In genomic region chr6:72345074-72345567, GRCm38 (mm10) we compare ENCODE assay signal across 7 mouse cellular contexts. TPM values are rescaled to one million over a fixed set of nuclear protein-coding genes. Genes with fewer than 3 reads are reported as not detected.
DNase-seq lines count a peak whose midpoint lies in the region; ATAC-seq and TF ChIP-seq lines count a peak whose summit lies in the region.

TSS of gene Usp39 (minus strand) at chr6:72345184.

- intact Hi-C loops in left cerebral cortex, postnatal 4 days (cut with DNase I): no loop called here

- H3K36me3 ChIP-seq in embryonic facial prominence, embryonic 10.5 days (replicated peaks): peaks cover 36% of the 10 kb centered on the region
- peaks cover 16% of the 10 kb centered on the region for H3K36me3 ChIP-seq in intestine, postnatal 0 days (ENCODE audit: control insufficient read depth, insufficient read depth)
- peaks cover 22% of the 10 kb centered on the region for H3K36me3 ChIP-seq in midbrain, embryonic 12.5 days
- H3K36me3 ChIP-seq in small intestine, adult 2 months (ENCODE audit: control insufficient read depth, insufficient read depth, low read length): peaks cover 15% of the 10 kb centered on the region

- peak; percentile 53; the same call in 1 of the 2 replicates for TF ChIP-seq POLR2A in small intestine, adult 2 months (IDR thresholded peaks at IDR 0.05; ENCODE audit: low read depth, low read length)

- peaks cover 64% of the 10 kb centered on the region for H3K4me1 ChIP-seq in embryonic facial prominence, embryonic 10.5 days
- H3K4me1 ChIP-seq in intestine, postnatal 0 days (replicated peaks; ENCODE audit: control insufficient read depth, insufficient read depth, low read length): no peaks in the 10 kb centered on the region; the same call in 1 of the 2 replicates
- peaks cover 35% of the 10 kb centered on the region for H3K4me1 ChIP-seq in midbrain, embryonic 12.5 days
- peaks cover 9% of the 10 kb centered on the region for H3K4me1 ChIP-seq in small intestine, adult 2 months (ENCODE audit: control insufficient read depth, insufficient read depth, insufficient read length, low read length)

- H3K4me3 ChIP-seq in embryonic facial prominence, embryonic 10.5 days: peak within 1 kb of the TSS; percentile 72
- peak within 1 kb of the TSS; percentile 85 for H3K4me3 ChIP-seq in intestine, postnatal 0 days (ENCODE audit: low read depth, low read length)
- H3K4me3 ChIP-seq in midbrain, embryonic 12.5 days: peak within 1 kb of the TSS; percentile 79
- peak within 1 kb of the TSS; percentile 87 for H3K4me3 ChIP-seq in small intestine, adult 2 months (ENCODE audit: low read depth, low read length)

- no peaks in the 10 kb centered on the region for H3K9me3 ChIP-seq in embryonic facial prominence, embryonic 10.5 days
- no peaks in the 10 kb centered on the region for H3K9me3 ChIP-seq in intestine, postnatal 0 days (ENCODE audit: control insufficient read depth)
- H3K9me3 ChIP-seq in midbrain, embryonic 12.5 days: no peaks in the 10 kb centered on the region

- H3K4me2 ChIP-seq in intestine, postnatal 0 days (replicated peaks; ENCODE audit: low read depth): peak within 1 kb of the TSS; percentile 87
- H3K4me2 ChIP-seq in midbrain, embryonic 12.5 days (replicated peaks): peak within 1 kb of the TSS; percentile 97

- H3K27me3 ChIP-seq in embryonic facial prominence, embryonic 10.5 days (replicated peaks; ENCODE audit: low read depth, poor library complexity, severe bottlenecking): no peaks in the 10 kb centered on the region
- H3K27me3 ChIP-seq in intestine, postnatal 0 days (replicated peaks; ENCODE audit: control insufficient read depth, insufficient read depth, low read length): no peaks in the 10 kb centered on the region
- H3K27me3 ChIP-seq in midbrain, embryonic 12.5 days: no peaks in the 10 kb centered on the region
- no peaks in the 10 kb centered on the region for H3K27me3 ChIP-seq in small intestine, adult 2 months (ENCODE audit: control insufficient read depth, insufficient read depth, low read length)

- no peak; the same call in 1 of the 2 replicates for TF ChIP-seq CTCF in intestine, postnatal 0 days (IDR thresholded peaks at IDR 0.05; ENCODE audit: low read depth)
- TF ChIP-seq CTCF in small intestine, adult 2 months (IDR thresholded peaks at IDR 0.05; ENCODE audit: extremely low read depth, insufficient read length, insufficient replicate concordance, low read depth, low read length): no peak

- peak within 1 kb of the TSS; percentile 90 for H3K9ac ChIP-seq in intestine, postnatal 0 days (ENCODE audit: low read depth, low read length)
- peak within 1 kb of the TSS; percentile 85 for H3K9ac ChIP-seq in midbrain, embryonic 12.5 days (replicated peaks)

- WGBS in embryonic facial prominence, embryonic 10.5 days: under 1% methylated on average over 30 of the region's 30 CpGs
- under 1% methylated on average over 30 of the region's 30 CpGs for WGBS in intestine, postnatal 0 days
- under 1% methylated on average over 30 of the region's 30 CpGs for WGBS in midbrain, embryonic 12.5 days
- under 1% methylated on average over 30 of the region's 30 CpGs for WGBS in small intestine, adult 2 months

- DNase-seq in adrenal gland, postnatal 10 days: peak; percentile 95
- peak; percentile 91 for DNase-seq in embryonic facial prominence, embryonic 10.5 days (ENCODE audit: low spot score)
- peak; percentile 61 for DNase-seq in gonadal fat pad, adult 2 months (ENCODE audit: low read depth)
- DNase-seq in left cerebral cortex, postnatal 4 days: peak; percentile 92

- ATAC-seq in intestine, postnatal 0 days: peak; percentile 83
- peak; percentile 72 for ATAC-seq in midbrain, embryonic 12.5 days (ENCODE audit: low FRiP score, low read depth)

- peak within 1 kb of the TSS; percentile 87 for H3K27ac ChIP-seq in embryonic facial prominence, embryonic 10.5 days (replicated peaks)
- H3K27ac ChIP-seq in intestine, postnatal 0 days (ENCODE audit: low read depth, low read length): peak within 1 kb of the TSS; percentile 77
- H3K27ac ChIP-seq in midbrain, embryonic 12.5 days (replicated peaks): peak within 1 kb of the TSS; percentile 64
- no peak within 1 kb of the TSS for H3K27ac ChIP-seq in small intestine, adult 2 months (ENCODE audit: insufficient read depth, low read depth, low read length)

RNA-seq across cellular contexts. Expression of gene Usp39, which starts in this region (rescaled TPM):
- total RNA-seq in adrenal gland, postnatal 10 days (2021): 10 to 100 TPM; 28.4 to 29.3 TPM
- 83.4 and 85.3 TPM in 2 replicates for polyA plus RNA-seq in embryonic facial prominence, embryonic 10.5 days (2016; fragmentation: Nextera tagmentation; extraction: Ambion mirVana)
- polyA plus RNA-seq in gonadal fat pad, adult 2 months (2012; rRNA removed): 24.3 and 26.5 TPM in 2 replicates
- polyA plus RNA-seq in intestine, postnatal 0 days (2015; fragmentation: Nextera tagmentation; extraction: Ambion mirVana): 16.0 and 17.1 TPM in 2 replicates
- total RNA-seq in left cerebral cortex, postnatal 4 days (2021): 10 to 100 TPM; 36.2 to 37.1 TPM
- 68.9 and 72.4 TPM in 2 replicates for polyA plus RNA-seq in midbrain, embryonic 12.5 days (2016; fragmentation: Nextera tagmentation; extraction: Ambion mirVana)
- polyA plus RNA-seq in small intestine, adult 2 months (2012; rRNA removed): 5.5 and 6.8 TPM in 2 replicates
